Mouse (Mus musculus): ENCODE results near the gene Atad5.

GRCm38 (mm10) chr11:80150566-80150965, 61.4 kb downstream of the Atad5 start:
- TF ChIP-seq EP300 (IDR thresholded peaks at IDR 0.05) (no peak), CTCF (IDR thresholded peaks at IDR 0.05) (no peak)

Data from lung, postnatal 0 days (tissue).